Mouse (Mus musculus): ENCODE data around the gene Tppp3. TPM values are rescaled to one million over a fixed set of nuclear protein-coding genes. Genes with fewer than 3 reads are reported as not detected.
A peak's percentile ranks its signal among the peaks of the same experiment; 100 is the strongest.

The Tppp3 gene
- polyA plus RNA-seq, 1 experiment from 2014 or later: 106 TPM

DNA sequence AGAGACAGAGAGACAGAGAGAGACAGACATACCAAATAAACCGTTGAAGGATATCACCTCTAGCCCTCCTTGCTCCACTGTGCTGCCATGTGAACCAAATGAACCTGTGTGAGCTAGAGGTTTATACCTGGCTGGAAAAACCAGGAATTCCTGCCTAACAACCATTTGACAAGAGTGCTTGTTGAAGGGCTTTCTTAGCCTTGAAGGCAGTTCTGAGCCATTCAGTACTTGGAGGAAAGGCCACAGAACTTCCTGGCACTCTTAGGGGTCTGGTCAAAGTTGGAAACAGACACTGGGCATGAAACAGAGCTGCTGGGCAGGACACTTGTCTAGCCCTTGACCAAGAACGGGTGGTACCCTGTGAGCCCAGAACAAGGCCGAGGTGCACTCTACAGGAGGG, 23.2 kb upstream of the Tppp3 start:
- no peak overlapping the region for H3K9ac ChIP-seq (ENCODE audit: low read length)
- ATAC-seq (ENCODE audit: low FRiP score) (no peak), DNase-seq (ENCODE audit: low spot score, missing footprints) (no peak)
- H3K9me3 ChIP-seq (ENCODE audit: control insufficient read depth, low read length): no peaks in the 10 kb centered on the region
- H3K36me3 ChIP-seq (ENCODE audit: control insufficient read depth, insufficient read depth, low read length): no peaks in the 10 kb centered on the region
- H3K27me3 ChIP-seq (ENCODE audit: control insufficient read depth, insufficient read depth, low read length): no peaks in the 10 kb centered on the region
- no peak overlapping the region for H3K4me2 ChIP-seq
- no peak overlapping the region for H3K27ac ChIP-seq (ENCODE audit: low read depth, low read length)
- peaks cover 13% of the 10 kb centered on the region for H3K4me1 ChIP-seq (ENCODE audit: control insufficient read depth, insufficient read depth, low read length)
- no peak overlapping the region for H3K4me3 ChIP-seq (ENCODE audit: low read depth, low read length)
- 78% methylated on average over 3 of the region's 3 CpGs for WGBS

- Histone ChIP-seq H3K27ac (ENCODE audit: low read depth, low read length) (no peak overlapping the region), H3K4me3 (ENCODE audit: low read depth, low read length) (no peak overlapping the region), H3K4me2 (no peak overlapping the region), H3K9me3 (ENCODE audit: control insufficient read depth, low read length) (no peaks in the 10 kb centered on the region), H3K9ac (ENCODE audit: low read length) (no peak overlapping the region), H3K27me3 (ENCODE audit: control insufficient read depth, insufficient read depth, low read length) (no peaks in the 10 kb centered on the region), H3K36me3 (ENCODE audit: control insufficient read depth, insufficient read depth, low read length) (no peaks in the 10 kb centered on the region), H3K4me1 (ENCODE audit: control insufficient read depth, insufficient read depth, low read length) (peaks cover 13% of the 10 kb centered on the region)
- WGBS: 67% methylated on average over 3 of the region's 3 CpGs
- DNase-seq (ENCODE audit: low spot score, missing footprints): no peak
- no peak for ATAC-seq (ENCODE audit: low FRiP score)
Measured at GRCm38 (mm10) chr8:105493495-105493894, 22.2 kb upstream of the Tppp3 start.

DNA sequence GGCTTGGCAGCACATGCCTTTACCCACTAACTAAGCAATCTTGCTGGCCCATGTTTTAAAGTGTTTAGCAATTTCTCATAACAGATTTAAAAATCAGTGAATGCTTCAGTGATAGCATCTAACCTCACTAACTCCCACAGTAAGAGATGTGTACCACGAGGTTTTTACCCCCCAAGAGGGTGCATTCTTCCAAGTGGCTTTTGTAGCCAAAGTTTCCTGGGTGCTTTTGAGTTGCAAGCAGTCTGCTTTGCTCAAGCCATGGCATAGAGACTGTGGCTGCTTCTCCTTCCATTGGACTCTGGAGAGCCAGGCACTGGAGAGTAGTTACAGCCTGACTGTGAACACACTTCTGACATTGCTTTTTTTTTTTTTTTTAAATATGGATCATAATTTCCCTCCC, 18.0 kb upstream of the Tppp3 start:
- Histone ChIP-seq H3K27me3 (ENCODE audit: control insufficient read depth, insufficient read depth, low read length) (no peaks in the 10 kb centered on the region), H3K9me3 (ENCODE audit: control insufficient read depth, low read length) (no peaks in the 10 kb centered on the region), H3K4me3 (ENCODE audit: low read depth, low read length) (no peak overlapping the region), H3K4me1 (ENCODE audit: control insufficient read depth, insufficient read depth, low read length) (peaks cover under 1% of the 10 kb centered on the region; the same call in 1 of the 2 replicates), H3K9ac (ENCODE audit: low read length) (no peak overlapping the region), H3K36me3 (ENCODE audit: control insufficient read depth, insufficient read depth, low read length) (no peaks in the 10 kb centered on the region), H3K4me2 (no peak overlapping the region), H3K27ac (ENCODE audit: low read depth, low read length) (no peak overlapping the region)
- no peak for ATAC-seq (ENCODE audit: low FRiP score)
- no peak for DNase-seq (ENCODE audit: low spot score, missing footprints)
- WGBS: 64% methylated on average over 1 of the region's 1 CpGs

DNA sequence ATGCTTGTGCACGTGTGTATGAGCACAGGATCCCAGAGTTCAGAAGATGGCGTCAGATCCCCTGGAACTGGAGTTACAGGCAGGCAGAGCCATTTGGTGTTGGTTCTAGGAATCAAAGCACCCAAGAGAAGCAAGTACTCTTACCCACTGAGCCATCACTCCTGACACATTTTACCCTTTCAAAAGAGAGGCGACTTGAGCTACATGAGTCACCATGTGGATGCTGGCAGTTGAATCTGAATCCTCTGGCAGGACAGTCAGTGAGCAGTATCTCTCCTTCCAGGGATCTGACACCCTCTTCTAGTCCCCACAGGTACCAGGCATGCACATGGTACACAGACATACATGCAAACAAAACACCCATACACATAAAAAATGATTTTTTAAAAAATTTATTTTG, 16.8 kb upstream of the Tppp3 start:
- WGBS: 82% methylated on average over 3 of the region's 3 CpGs
- Histone ChIP-seq H3K9ac (ENCODE audit: low read length) (no peak overlapping the region), H3K4me3 (ENCODE audit: low read depth, low read length) (no peak overlapping the region), H3K36me3 (ENCODE audit: control insufficient read depth, insufficient read depth, low read length) (no peaks in the 10 kb centered on the region), H3K4me2 (no peak overlapping the region), H3K4me1 (ENCODE audit: control insufficient read depth, insufficient read depth, low read length) (peaks cover 7% of the 10 kb centered on the region), H3K27me3 (ENCODE audit: control insufficient read depth, insufficient read depth, low read length) (no peaks in the 10 kb centered on the region), H3K27ac (ENCODE audit: low read depth, low read length) (no peak overlapping the region), H3K9me3 (ENCODE audit: control insufficient read depth, low read length) (no peaks in the 10 kb centered on the region)
- DNase-seq (ENCODE audit: low spot score, missing footprints) (no peak), ATAC-seq (ENCODE audit: low FRiP score) (no peak)

DNA sequence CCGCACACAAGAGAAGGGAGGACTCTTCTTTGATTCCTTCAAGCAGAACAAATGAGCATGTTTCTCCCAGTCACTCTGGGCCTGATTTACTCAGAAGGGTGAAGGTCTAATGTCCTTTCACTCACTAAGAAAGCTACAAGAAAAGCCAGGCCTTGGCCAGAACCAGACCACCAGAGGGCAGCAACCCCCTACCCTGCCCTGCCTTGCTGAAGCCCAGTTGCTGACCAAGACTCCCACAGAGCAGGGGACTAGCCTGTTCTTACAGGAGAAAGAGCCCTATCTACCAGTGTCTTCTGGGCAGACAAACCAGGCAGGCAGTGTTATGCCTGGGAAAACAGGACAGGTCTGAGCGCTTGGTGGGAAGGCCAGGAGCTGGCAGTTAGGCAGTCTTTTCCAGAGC, 13.1 kb upstream of the Tppp3 start:
- no peak overlapping the region for H3K9ac ChIP-seq (ENCODE audit: low read length)
- ATAC-seq (ENCODE audit: low FRiP score) (peak; percentile 63), DNase-seq (ENCODE audit: low spot score, missing footprints) (peak; percentile 98)
- H3K4me1 ChIP-seq (ENCODE audit: control insufficient read depth, insufficient read depth, low read length): peaks cover 11% of the 10 kb centered on the region
- H3K27ac ChIP-seq (ENCODE audit: low read depth, low read length): no peak overlapping the region
- H3K27me3 ChIP-seq (ENCODE audit: control insufficient read depth, insufficient read depth, low read length): no peaks in the 10 kb centered on the region
- no peak overlapping the region for H3K4me3 ChIP-seq (ENCODE audit: low read depth, low read length)
- 5% methylated on average over 2 of the region's 2 CpGs for WGBS
- no peak overlapping the region for H3K4me2 ChIP-seq
- H3K36me3 ChIP-seq (ENCODE audit: control insufficient read depth, insufficient read depth, low read length): no peaks in the 10 kb centered on the region
- no peaks in the 10 kb centered on the region for H3K9me3 ChIP-seq (ENCODE audit: control insufficient read depth, low read length)

- H3K4me1 ChIP-seq (ENCODE audit: control insufficient read depth, insufficient read depth, low read length): peaks cover 11% of the 10 kb centered on the region
- WGBS: 19% methylated on average over 3 of the region's 3 CpGs
- H3K4me3 ChIP-seq (ENCODE audit: low read depth, low read length): no peak overlapping the region
- ATAC-seq (ENCODE audit: low FRiP score): peak; percentile 68
- no peak overlapping the region for H3K27ac ChIP-seq (ENCODE audit: low read depth, low read length)
- no peaks in the 10 kb centered on the region for H3K9me3 ChIP-seq (ENCODE audit: control insufficient read depth, low read length)
- no peak overlapping the region for H3K4me2 ChIP-seq
- H3K36me3 ChIP-seq (ENCODE audit: control insufficient read depth, insufficient read depth, low read length): no peaks in the 10 kb centered on the region
- DNase-seq (ENCODE audit: low spot score, missing footprints): no peak
- H3K9ac ChIP-seq (ENCODE audit: low read length): no peak overlapping the region
- H3K27me3 ChIP-seq (ENCODE audit: control insufficient read depth, insufficient read depth, low read length): no peaks in the 10 kb centered on the region
Measured at GRCm38 (mm10) chr8:105484030-105484368, 12.7 kb upstream of the Tppp3 start.

GRCm38 (mm10) chr8:105483212-105484029, 12.1 kb upstream of the Tppp3 start:
- DNase-seq (ENCODE audit: low spot score, missing footprints) (peak; percentile 90), ATAC-seq (ENCODE audit: low FRiP score) (peak; percentile 67)
- Histone ChIP-seq H3K9ac (ENCODE audit: low read length) (no peak overlapping the region), H3K4me1 (ENCODE audit: control insufficient read depth, insufficient read depth, low read length) (peaks cover 11% of the 10 kb centered on the region), H3K27ac (ENCODE audit: low read depth, low read length) (no peak overlapping the region), H3K4me2 (no peak overlapping the region), H3K36me3 (ENCODE audit: control insufficient read depth, insufficient read depth, low read length) (no peaks in the 10 kb centered on the region), H3K4me3 (ENCODE audit: low read depth, low read length) (no peak overlapping the region), H3K27me3 (ENCODE audit: control insufficient read depth, insufficient read depth, low read length) (no peaks in the 10 kb centered on the region), H3K9me3 (ENCODE audit: control insufficient read depth, low read length) (no peaks in the 10 kb centered on the region)
- 27% methylated on average over 14 of the region's 14 CpGs for WGBS

GRCm38 (mm10) chr8:105482123-105482522, 10.8 kb upstream of the Tppp3 start:
- H3K27me3 ChIP-seq (ENCODE audit: control insufficient read depth, insufficient read depth, low read length): no peaks in the 10 kb centered on the region
- ATAC-seq (ENCODE audit: low FRiP score) (no peak), DNase-seq (ENCODE audit: low spot score, missing footprints) (no peak)
- no peaks in the 10 kb centered on the region for H3K9me3 ChIP-seq (ENCODE audit: control insufficient read depth, low read length)
- no peak overlapping the region for H3K9ac ChIP-seq (ENCODE audit: low read length)
- H3K4me2 ChIP-seq: no peak overlapping the region
- H3K4me3 ChIP-seq (ENCODE audit: low read depth, low read length): no peak overlapping the region
- no peak overlapping the region for H3K27ac ChIP-seq (ENCODE audit: low read depth, low read length)
- WGBS: 84% methylated on average over 8 of the region's 8 CpGs
- peaks cover 11% of the 10 kb centered on the region for H3K4me1 ChIP-seq (ENCODE audit: control insufficient read depth, insufficient read depth, low read length)
- H3K36me3 ChIP-seq (ENCODE audit: control insufficient read depth, insufficient read depth, low read length): no peaks in the 10 kb centered on the region

GRCm38 (mm10) chr8:105481453-105481852, 10.1 kb upstream of the Tppp3 start:
- Histone ChIP-seq H3K9me3 (ENCODE audit: control insufficient read depth, low read length) (no peaks in the 10 kb centered on the region), H3K27me3 (ENCODE audit: control insufficient read depth, insufficient read depth, low read length) (no peaks in the 10 kb centered on the region), H3K9ac (ENCODE audit: low read length) (no peak overlapping the region), H3K4me3 (ENCODE audit: low read depth, low read length) (no peak overlapping the region), H3K4me2 (no peak overlapping the region), H3K36me3 (ENCODE audit: control insufficient read depth, insufficient read depth, low read length) (no peaks in the 10 kb centered on the region), H3K4me1 (ENCODE audit: control insufficient read depth, insufficient read depth, low read length) (peaks cover 11% of the 10 kb centered on the region), H3K27ac (ENCODE audit: low read depth, low read length) (no peak overlapping the region)
- ATAC-seq (ENCODE audit: low FRiP score) (no peak), DNase-seq (ENCODE audit: low spot score, missing footprints) (peak; percentile 93)
- 66% methylated on average over 6 of the region's 6 CpGs for WGBS
